Mouse (Mus musculus): ENCODE data around the gene Cnnm3.
A peak's percentile ranks its signal among the peaks of the same experiment; 100 is the strongest.

Gene Cnnm3

DNA sequence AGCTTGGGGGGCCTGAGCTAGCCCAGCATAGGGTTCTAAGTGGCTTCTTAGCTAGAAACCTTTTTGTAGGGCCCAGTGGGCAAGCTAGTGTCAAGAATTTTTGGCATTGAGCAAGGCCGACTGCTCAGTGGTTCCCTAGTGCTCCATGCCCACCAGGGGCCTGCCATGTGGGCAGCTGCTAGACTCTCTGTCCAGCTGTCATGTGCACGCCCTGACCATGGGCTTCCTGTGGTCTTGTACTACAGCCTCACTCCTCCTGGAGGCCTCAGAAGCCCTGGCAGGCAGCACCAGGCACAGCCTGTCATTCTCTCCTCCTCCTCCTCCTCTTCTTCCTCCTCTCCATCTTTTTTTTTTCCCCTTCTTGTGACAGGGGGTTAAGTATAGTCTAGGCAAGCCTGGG is 14.4 kb upstream of the Cnnm3 start:
- no peak for DNase-seq (ENCODE audit: low spot score in 2 of 2)

DNA sequence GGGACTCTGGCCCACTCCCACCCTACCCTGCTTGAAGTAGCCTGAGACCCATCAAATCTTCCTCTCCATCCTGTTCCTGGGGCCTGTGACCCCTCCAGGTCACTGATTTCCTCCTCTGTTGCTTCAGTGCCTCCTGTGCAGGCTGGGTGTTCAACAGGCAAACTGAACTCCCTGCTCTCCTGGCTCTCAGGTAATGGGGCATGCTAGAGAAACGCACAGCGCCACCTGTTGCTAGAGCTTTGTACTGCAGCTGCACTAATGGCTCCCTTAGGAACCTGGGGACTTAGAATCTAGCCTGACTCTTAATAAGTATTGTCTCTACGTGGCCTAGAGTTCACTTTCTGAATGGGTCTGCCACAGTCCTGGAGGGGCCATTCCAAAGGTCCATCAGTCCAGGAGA is 10.4 kb upstream of the Cnnm3 start:
- DNase-seq (ENCODE audit: low spot score in 2 of 2) = peak in 1 of 2 experiments; percentile 81

DNA sequence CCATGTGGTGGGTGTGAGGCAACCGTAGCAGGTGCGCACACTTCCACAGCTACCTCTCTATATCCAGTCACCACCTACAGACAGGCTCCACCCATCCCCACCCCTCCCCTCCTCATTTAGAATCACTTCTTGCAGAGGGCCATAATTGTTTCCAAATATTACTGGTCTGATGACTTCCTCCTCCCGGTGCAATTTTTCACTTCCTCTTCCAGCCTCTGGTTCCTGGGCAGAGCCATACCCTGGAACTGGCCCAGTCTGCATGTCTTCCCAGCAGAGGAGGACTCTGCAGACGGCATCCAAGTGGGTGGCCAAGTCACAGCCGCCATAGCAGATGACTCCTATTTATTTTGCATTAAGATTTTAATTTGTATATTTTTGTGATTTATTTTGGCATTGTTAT is 3.4 kb upstream of the Cnnm3 start:
- DNase-seq (ENCODE audit: low spot score in 2 of 2) = no peak

DNA sequence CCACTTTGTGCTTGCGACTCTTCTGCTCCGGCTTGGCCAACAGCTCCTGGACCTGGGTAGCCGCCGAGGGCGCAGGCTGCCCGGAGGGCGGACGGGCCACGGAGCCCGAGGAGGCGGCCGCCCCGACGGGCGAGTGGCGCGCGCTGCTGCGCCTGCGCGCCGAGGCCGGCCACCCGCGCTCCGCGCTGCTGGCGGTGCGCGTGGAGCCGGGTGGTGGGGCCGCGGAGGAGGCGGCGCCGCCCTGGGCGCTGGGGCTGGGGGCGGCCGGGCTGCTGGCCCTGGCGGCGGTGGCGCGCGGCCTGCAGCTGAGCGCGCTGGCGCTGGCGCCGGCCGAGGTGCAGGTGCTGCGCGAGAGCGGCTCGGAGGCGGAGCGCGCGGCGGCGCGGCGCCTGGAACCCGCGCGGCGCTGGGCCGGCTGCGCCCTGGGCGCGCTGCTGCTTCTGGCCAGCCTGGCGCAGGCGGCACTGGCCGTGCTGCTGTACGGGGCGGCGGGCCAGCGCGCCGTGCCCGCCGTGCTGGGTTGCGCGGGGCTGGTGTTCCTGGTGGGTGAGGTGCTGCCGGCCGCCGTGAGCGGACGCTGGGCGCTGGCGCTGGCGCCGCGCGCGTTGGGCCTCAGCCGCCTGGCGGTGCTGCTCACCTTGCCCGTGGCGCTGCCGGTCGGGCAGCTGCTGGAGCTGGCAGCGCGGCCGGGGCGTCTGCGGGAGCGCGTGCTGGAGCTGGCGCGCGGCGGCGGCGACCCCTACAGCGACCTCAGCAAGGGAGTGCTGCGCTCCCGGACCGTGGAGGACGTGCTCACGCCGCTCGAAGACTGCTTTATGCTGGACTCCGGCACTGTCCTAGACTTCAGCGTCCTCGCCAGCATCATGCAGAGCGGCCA is 660 bp downstream of the Cnnm3 start:
- DNase-seq (ENCODE audit: low spot score in 2 of 2) = peak; percentile 57 to 61

DNA sequence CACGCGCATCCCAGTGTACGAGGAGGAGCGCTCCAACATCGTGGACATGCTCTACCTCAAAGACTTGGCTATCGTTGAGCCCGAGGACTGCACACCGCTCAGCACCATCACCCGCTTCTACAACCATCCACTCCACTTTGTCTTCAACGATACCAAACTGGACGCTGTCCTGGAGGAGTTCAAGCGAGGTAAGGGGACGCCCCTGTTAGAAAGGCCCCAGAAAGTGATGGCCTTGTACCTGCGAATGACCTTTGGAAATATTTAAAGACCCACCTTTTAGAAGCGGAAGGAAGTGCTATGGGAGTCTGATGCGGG is 1.3 kb downstream of the Cnnm3 start:
- peak in 1 of 2 experiments; percentile 53 for DNase-seq (ENCODE audit: low spot score in 2 of 2)

DNA sequence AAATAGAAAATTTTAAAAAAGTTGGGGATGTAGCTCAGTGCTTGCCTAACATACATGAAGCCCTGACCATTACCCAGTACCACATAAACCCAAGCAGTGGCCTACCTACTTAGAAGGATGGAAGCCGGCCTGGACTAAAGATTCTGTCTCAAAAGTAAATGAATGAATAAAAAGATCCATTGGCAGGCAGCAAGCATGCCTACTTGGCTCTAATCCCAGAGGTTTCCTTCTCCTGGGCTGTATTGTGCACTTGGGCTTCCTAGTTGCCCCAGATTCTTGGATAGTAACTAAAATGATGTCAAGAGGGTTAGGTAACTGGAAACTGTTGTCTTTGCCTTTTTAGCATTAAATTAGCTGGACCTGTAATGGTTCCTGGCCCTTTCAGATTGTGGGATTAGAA is 1.6 kb downstream of the Cnnm3 start:
- peak in 1 of 2 experiments; percentile 72 for DNase-seq (ENCODE audit: low spot score in 2 of 2)

DNA sequence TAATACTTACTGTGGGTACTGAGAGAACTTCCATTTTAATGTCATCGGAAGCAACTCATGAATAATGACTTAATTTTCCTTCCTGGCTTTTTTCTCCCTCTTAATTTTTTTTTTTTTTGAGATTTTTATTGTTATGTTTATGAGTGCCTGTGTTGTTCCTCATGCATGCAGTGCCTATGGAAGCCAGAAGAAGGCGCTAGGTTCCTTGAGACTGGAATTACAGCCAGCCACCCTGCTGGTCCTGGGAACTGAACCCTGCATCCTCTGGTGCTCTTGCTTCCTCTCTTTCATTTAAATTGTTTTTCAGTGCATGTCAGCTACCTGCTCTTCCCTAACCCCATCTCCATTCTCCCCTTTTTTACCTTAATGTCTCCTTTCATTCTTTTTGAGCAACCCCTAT is 2.1 kb downstream of the Cnnm3 start:
- DNase-seq (ENCODE audit: low spot score in 2 of 2) = peak in 1 of 2 experiments; percentile 64

DNA sequence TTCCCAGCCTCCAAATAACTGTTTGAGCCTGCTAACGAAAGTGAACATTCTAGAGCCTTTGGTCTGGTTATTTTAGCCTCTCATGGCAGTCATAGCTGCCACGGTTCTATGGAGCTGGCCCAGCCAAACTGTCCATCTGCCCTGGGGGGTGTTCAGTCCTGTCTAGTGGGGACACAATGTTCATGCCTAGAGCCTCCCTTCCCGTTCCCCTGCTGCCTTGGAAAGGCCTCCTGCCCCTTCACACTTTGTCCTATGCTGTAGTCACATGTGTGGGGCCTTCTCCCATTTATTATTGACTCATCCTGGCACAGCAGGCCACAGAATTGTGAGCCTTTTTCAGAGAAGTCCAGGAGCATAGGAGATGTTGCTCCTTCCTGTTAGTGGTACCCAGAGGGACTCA is 6.6 kb downstream of the Cnnm3 start:
- DNase-seq (ENCODE audit: low spot score in 2 of 2) = no peak

DNA sequence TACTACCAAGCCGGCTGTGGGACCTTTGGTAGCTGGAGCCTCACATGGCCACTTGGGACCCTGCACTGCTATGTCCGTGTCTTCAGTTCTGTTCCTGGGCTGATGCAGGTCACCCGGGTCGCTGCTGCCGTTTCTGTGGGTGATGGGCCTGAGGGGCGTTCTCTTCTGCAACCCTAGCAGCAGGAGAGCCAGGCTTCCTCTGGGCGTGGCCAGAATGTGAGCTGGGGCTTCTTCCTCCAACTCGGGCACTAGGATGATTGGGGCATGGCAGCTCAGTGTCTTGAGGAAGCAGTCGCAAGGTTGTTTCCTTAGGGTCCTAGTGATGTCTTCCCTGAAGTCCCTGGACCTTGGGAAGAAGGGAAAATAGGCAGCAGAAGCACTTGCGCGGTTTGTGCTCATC is 8.0 kb downstream of the Cnnm3 start:
- DNase-seq (ENCODE audit: low spot score in 2 of 2) = no peak

DNA sequence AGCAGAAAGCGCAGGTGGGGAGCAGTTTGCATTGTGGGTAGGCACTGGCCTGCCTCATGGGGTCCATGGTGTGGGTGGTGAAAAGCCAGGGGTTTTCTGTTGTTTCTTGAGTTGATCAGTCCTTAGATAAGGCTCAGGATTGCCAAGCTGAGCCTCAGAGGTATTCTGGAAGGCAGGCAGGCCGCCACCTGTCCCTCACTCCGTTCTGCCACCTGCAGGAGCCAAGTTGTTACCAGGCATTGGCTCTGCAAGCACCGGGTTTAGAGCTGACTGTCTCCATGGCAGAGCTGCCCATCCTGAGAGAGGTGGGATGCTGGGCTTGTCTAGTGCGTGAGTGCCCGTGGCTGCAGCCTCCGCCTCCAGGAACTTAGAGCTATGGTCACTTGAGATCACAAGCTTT is 10.5 kb downstream of the Cnnm3 start:
- no peak for DNase-seq (ENCODE audit: low spot score in 2 of 2)

DNA sequence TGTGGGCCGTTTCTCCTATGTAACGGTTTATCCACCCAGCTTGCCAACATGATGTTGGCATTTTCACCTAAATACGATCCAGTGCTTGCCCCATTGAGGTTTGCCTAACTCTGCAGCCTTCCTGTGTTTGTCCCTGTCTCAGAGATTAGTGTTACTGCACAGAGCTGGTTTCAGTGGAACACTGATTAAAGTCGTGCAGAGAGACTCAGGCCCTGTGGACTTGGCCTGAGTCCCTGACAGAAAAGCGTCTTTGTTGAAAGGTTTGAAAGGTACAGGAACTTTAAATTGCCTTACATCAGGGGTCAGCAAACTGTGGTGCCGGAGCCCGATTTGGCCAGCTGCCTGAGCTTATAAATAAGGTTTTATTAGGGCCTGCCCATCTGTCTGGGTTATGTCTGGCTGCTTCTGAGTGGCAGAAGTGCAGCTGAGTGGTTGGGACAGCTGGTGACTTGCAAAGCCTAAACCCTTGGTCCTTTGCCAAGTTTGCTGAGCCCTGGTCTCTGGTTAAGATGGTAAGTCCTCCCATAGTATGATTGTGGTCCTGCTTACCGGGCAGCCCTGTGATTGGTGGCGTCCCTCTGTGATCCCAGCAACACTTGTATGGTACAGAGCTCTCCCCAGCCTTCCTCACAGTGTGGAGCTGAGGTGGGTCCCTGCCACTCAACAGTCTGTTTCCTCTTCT is 11.8 kb downstream of the Cnnm3 start:
- no peak for DNase-seq (ENCODE audit: low spot score in 2 of 2)

DNA sequence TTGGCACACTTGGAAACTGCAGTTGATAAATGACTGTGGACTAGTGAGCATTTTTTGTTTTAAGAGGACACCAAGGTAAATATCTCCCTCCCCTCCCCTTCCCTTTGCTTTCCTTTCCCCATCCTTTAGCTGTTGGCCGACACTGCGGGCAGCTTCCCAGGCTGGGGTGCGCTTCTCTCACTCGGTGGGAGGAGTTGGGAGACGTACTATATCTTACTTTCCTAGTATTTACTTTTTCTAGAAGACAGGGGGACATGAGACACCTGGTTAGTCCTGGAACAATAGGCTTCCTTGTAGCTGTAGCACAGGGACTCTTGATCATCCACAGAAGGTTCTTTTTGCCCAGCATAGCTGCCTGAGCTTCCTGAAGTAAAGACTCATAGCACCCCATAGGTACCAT is 12.4 kb downstream of the Cnnm3 start:
- DNase-seq (ENCODE audit: low spot score in 2 of 2) = no peak

DNA sequence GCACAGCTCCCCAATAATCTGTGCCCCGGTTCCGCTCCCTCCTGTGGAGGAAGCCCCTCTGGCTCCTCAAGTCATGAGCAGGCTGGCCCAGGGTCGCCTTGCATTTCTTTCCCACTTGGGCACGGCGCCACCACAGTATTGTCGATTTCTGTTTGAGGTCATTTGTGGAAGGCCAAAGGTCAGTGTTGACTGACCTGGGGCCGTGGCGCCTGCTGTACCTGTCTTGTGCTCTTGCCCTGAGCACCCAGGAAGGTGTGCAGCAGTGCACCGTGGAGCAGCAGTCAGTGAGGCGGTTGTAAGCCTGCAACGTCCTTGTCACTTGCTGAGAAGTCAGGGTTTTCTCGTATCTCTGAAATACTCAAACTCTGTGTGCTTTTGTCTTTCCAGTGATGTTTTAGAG is 14.1 kb downstream of the Cnnm3 start:
- no peak for DNase-seq (ENCODE audit: low spot score in 2 of 2)

DNA sequence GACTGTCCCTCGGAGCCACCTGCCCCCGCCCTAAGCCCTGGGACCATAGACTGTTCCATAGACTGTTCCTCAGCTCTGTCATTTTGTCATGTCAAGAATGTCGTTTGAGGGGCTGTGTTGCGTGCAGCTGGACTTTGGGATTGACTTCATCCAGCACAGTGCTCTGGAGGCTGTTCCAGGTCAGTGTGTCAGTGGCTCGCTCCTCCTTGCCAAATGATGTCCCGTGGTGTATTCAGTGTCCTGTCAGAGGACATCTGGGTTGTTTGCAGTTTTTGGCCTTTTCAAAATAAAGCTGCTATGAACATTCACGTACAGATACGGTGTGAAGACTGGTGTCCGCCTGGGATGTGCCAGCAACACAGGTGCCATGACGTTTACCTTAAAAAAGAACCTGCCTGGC is 15.2 kb downstream of the Cnnm3 start:
- no peak for DNase-seq (ENCODE audit: low spot score in 2 of 2)

DNA sequence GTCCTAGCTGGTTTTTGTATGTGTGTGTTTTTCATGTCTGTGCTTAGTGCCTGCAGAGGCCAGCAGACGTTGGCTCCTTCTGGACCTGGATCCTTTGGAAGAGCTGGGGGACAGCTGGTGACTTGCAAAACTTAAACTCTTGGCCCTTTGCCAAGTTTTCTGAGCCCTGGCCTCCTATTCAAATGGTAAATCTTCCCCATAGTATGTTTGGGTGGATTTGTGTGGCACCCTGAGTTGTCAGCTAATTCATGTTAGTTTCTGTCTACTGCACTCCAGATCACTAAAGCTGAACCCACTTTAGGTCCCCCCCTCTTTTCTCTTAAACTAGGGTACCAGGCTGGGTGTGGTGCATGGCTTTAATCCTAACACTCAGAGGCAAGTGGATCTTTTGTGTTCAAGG is 16.7 kb downstream of the Cnnm3 start:
- no peak for DNase-seq (ENCODE audit: low spot score in 2 of 2)

DNA sequence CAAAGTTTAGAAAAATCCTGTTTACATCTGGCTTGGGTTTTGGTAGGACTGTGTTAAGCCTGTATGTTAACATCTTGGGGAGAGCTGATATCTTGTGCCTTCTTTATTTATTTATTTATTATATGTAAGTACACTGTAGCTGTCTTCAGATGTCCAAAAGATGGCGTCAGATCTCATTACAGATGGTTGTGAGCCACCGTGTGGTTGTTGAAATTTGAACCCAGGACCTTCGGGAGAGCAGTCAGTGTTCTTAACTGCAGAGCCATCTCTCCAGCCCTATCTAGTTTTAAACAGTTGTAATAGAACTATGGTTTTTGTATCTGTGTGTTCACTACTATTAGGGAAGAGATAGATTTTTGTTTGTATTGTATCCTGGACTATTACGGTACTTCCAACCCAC is 17.6 kb downstream of the Cnnm3 start:
- no peak for DNase-seq (ENCODE audit: low spot score in 2 of 2)

DNA sequence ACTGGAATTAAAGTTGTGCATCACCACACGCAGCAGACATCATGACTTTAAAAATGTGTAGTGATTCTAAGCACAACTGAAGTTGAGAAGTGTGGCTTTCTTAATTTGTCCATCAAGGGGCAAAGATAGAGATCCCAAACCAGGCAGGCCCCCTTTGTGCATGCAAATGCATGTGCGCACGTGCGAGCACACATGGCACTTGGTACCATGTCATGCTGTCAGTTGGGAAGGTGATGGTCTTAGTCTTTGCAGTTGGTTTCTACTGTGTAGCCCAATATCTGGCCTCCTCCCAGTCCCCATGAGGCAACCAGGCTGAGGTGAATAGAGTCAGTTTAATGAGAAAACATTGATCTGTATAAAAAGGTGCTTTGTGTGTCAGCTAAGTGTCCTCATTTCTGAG is 18.2 kb downstream of the Cnnm3 start:
- no peak for DNase-seq (ENCODE audit: low spot score in 2 of 2)

DNA sequence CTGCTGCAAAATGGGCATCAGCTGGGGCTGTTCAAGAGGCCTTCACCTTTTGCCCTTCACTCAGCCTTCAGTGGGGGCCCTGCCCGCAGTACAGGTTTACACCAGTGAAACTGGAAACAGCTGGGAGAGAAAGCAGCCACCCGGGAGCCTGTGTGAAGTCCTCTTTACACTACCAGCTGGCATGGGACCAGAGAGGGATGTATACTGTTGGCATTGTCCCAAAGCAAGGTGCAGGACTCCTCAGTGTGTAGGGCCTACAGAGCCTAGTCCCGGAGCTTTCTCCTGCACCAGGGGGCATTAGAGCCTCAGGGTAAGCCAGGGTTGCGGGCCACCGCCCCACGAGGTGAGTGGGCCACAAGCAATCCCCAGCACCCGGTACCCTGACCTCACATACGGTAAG is 18.8 kb downstream of the Cnnm3 start:
- no peak for DNase-seq (ENCODE audit: low spot score in 2 of 2)

DNA sequence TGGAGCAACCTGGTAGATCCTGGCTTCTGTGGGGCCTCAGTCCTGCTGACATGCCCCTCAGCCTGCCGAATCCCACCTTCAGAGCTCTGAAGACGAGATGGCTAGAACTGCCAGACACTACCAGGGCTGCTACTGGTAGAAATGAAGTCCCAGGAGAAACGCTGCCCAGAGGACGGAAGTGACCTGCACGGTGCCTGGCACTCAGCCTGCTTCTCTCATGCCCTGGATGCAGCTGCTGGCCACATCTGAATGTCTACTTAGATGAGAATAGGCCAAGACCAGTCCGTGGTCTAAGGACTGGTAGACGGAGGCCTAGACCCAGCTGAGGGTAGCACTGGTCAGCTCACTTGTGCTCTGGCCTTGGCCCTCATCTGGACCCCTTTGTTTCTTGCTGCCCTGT is 19.3 kb downstream of the Cnnm3 start:
- DNase-seq (ENCODE audit: low spot score in 2 of 2) = no peak

DNA sequence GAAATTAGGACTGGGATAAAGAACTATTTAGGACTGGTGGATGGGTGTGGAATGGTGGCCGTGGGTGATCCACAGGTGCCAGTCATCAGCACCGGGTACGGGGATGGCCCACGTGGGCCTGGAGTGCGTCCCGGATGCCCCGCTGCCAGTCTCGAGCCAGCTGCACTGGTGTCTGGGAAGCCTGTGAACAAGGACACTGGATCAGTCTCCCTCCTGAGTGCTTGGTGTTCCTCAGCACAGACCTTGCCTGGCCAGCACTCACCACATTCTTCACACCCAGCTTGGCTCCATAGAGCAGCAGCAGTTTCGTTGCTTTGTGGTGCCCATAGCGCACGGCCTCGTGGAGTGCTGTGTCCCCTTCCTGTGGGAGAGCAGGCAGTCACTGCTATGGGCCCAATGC is 19.8 kb downstream of the Cnnm3 start:
- DNase-seq (ENCODE audit: low spot score in 2 of 2) = no peak

DNA sequence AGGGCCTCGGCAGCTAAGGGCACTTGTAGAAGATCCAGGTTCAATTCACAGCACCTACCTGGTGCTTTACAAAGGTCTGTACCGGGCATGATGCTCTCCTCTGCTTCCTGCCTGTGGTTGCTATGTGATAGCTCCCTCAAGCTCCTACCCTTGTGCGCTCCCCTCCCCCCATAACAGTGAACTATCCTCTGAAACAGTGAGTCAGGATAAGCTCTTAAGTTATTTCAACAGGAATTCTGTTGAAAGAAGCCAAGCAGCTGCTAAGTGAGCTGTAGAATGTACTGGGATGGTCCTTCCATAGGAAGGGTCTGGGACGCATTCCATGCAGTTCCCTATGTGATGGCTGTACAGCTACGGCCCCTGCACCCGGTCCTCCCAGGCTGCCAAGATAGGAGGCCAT is 21.9 kb downstream of the Cnnm3 start:
- no peak for DNase-seq (ENCODE audit: low spot score in 2 of 2)

DNA sequence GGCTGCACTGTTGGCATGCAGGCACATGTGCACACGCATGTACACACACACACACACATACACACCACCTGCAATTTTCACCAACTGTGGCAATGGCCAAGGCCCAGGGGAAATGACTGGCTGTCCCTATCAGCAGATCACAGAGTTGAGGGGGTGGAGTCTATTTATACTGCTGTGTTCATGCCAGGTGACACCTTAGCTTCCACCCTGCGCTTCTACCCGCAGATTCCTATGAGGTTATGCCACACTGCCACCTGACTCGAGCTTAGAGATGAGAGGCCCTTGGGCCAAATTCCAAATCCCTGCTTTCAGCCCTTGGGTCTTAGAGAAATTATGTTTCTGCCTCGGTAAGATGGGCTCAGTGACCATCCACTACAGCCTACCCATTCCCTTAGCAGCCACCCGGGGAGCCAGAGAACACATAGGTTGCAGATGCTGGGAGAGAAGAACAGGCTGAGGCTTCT is 23.0 kb downstream of the Cnnm3 start:
- DNase-seq (ENCODE audit: low spot score in 2 of 2) = no peak
